Mouse (Mus musculus) gastrocnemius, adult 8-10 months (tissue): ENCODE data around the gene 2210016F16Rik. TPM values are rescaled to one million over a fixed set of nuclear protein-coding genes. Genes with fewer than 3 reads are reported as not detected.
A peak's percentile ranks its signal among the peaks of the same experiment; 100 is the strongest.
"Not testable (repeated sequence)": the region's sequence is repeated elsewhere in the genome, so short reads cannot be mapped to it uniquely, and the experiment has no call there.

Source experiments
- DNase-seq, 2 experiments: peaks; one replicate each; pipeline ENCODE4 v3.0.0; 2022; ENCODE audit warnings: low spot score in 2 of 2
- total RNA-seq, 4 experiments: library from RNA; stranded (reverse); gene quantifications; 2 replicates each; pipeline ENCODE4 v1.2.4; 2022

Gene 2210016F16Rik
- 1 to 10 TPM; 6.3 to 7.7 (median 7.3) TPM for total RNA-seq

DNA sequence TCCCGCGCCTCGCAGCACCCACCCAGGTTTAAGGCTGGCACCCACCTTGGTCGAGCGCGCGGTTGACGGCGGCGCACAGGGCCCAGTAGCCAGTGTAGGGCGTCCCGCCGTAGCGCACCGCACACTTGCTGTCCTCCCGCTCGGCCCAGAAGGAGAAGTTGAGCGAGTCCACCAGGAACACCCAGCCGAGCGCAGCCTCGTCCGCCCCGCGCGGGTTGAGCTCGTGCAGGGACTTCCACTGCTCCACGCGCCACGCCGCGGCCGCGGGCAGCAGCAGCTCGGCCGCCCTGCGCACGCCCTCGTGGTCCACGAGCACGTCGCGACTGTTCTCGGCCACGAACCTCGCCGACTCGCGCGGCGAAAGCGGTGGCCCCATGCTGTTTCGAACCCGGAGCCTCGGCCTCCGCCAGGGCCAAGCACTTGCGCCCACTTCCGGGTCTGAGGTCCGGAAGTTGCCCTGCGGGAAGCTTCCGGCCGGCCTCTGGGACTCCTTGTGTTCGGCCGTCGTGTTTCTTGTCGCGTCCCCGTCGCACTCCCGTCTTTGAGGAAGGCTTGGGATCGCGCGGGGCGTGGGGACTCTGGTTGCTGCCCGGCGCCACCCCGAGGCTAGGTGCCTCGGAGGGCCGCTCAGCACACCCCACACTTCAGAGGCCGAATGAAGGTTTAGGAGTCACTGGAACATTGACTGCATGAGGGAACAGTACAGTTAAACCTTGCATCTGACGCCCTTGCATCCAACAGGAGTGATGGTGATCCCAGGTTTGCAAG, at the start of gene 2210016F16Rik:
Gene 2210016F16Rik (minus strand): TSS at position 447 of the 768 bp plus-strand sequence.
- DNase-seq: peak; percentile 51 to 59

DNA sequence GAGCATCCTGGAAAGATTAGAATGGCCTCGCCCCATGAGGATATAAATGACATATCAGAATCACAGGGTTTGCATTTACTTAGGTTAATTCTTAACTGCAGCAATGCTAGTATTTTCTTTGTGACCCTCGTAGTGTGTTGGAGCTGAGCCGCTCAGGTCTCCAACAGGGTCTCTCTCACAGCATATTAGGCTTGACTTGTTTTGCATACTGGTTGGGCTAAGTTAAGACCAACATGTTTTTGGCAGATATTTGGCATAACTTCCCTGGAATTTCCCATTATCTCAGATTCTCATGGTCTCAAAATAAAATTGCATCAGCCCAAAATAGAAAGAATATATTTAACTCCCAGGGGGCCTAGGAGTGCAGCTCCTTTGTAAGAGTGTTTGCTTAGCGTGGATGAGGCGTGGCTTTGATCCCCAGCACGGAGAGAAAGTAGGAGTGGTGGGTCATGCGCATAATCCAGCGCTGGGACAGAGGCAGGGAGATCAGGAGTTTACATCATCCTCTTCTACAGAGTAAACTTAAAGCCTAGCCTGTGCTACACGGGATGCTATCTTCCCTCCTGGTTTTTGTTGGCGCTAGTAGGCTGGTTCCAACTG, 38.1 kb upstream of the 2210016F16Rik start:
- DNase-seq: no peak

DNA sequence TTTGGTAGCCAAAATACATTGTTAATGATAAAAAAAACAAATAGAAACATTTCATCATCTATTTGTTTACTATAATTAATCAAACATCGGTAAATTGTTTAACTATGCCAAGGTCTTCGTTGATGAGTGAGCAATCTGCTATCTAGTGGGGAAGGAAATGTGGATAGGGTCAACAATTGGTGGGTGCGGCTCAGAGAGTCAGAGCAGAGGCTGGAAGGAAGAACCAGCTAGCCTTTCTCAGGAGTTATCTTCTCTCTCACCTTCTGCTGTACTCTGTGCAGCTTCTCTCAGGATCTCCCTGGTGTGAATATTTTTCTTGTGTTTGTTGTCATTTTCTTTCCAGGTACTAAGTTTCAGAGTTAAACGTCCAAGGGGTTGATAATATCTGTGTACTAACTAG, 37.2 kb upstream of the 2210016F16Rik start:
- DNase-seq: no peak

DNA sequence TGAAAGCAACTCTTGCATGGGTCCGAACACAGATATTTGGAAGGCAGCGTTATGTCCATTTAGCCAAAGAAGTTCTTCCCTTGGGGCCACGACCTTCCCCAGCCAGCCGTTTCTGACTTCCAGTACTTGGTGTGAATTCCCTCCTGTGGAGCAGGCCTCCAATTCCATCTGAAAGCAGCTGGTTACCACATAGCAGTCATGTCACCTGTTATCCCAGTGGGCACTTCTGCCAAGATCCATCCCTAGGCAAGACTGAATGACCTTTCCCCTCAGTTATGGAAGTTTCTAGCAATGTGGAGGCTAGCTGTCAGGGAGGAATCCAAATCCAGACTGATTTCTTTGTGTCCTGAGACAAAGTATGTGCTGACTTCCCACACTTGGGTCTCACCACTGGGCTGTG, 36.0 kb upstream of the 2210016F16Rik start:
- DNase-seq: no peak

DNA sequence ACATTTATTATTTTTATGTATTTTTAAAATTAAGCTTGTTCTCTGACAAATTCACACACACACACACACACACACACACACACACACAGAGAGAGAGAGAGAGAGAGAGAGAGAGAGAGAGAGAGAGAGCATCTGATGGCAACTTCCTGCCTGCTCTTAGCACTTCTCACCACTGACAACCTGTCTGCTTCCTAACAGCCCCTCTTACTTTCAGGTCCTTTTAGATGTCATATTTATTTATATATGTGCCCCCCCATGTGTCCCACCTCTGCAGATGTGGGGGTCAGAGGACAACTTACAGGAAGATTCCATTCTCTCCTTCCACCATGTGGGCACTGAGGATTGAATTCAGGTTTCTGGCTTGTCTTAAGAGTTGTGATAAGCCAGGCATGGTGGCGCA, 34.2 kb upstream of the 2210016F16Rik start:
- no peak for DNase-seq

DNA sequence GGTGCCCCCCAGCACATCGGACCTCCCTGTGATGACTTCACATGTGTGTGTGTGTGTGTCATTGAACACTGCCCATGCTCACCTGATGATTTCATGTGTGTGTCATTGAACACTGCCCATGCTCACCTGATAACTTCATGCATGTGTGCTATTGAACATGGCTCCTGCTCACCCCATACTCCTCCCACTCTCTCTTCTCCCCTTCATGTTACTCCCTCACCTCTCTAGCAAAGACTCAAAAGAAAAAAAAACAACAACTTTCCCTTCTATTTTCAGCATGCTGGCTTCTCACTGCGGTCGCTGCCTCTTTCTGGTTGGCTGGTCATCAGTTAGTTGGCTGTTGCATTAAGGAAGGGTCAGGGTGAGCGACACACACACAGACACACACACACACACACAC, 33.6 kb upstream of the 2210016F16Rik start:
- DNase-seq: no peak

DNA sequence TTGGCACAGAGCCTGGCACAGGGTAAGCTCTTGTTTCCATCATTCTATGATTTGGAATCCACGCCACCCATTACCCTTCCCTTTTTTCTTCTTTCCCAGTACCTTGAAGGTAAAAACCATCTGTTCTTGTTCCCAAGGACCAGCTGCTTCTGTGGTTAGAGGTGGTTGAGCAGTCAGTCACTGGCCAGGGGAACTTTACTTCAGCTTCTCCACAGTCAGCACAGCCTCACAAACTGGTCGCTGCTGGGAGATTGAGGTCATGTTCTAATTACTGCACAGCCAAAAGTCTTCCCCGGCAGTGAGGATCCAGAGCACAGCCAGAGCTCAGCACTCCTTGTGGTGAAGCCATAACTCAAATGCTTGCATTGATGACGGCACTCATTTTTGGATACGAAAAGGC, 30.8 kb upstream of the 2210016F16Rik start:
- no peak for DNase-seq

DNA sequence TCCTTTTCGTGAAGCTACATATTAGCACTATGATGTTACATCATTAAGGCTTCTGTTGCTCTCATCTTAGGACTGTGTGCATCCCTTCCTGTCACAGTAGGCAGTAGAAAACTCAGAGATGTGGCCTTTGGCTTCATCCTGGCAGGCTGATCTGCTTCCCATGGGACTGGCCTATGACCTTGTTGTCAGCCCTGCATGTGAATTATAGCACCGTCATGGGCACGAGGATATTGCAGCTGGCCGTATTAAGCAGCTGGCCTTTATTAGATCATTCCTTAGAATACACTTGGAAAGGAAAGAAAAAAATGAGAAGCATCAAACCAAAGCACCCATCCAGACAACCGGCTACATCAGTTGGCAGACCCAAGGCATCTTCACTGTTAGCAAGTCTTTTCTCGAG, 30.3 kb upstream of the 2210016F16Rik start:
- peak in 1 of 2 experiments; percentile 21 for DNase-seq

DNA sequence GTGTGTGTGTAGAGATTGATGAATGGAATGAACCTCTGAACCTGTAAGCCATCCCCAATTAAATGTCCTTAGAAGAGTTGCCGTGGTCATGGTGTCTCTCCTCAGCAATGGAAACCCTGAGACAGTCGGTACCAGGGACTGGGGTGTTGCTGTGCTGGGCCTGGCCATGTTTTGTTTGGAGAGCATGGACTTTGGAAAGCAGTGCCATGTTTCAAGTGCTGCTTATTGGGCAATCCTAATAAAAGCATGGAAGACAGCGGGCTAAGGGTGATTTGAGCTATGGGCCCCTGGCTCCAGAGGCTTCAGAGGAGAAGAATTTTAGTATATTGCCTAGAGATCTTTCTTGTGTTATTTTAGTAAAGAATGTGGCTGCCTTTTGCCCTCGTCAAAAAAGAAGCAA, 26.0 kb upstream of the 2210016F16Rik start:
- no peak for DNase-seq

DNA sequence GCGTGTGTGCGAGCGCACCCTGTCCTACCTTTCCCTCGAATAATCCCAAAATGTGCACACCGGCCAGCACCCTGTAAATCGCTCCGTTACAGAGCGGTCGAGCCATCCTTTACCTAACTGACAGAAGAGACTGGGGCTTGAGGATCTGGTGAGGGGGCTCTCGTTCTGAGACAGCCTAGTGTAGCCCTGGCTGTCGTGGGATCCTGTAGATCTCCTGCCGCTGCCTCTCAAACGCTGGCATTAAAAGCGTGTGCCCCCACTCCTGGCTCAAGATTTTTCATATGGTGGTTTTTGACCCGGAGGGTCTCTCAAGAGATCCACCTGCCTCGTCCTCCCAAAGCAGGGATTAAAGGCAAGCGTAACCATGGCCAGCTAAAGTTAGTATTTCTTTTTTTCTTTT, 18.2 kb upstream of the 2210016F16Rik start, which contains the start of gene Hnrnpk:
Gene Hnrnpk (minus strand): TSS at position 101 of the 400 bp plus-strand sequence.
- not testable (repeated sequence) for DNase-seq

DNA sequence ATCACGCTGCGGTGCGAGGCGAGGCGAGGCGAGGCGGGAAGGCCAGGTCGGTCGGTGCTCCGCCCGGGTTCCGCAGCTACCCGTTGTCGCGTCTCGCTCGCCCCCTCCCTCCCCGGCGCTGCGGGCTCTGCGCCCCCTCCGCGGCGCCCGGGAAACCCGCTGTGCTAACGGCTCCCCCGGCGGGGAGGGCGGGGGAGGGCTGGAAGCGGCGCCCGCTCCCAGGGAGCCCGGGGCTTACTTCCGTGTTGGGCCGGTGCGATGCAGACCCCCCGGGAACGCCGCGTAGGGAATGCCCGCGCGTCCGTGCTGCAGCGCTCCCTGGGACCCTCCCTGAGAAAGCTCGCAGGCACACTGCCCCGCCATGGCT, 17.7 kb upstream of the 2210016F16Rik start:
- DNase-seq: no peak

DNA sequence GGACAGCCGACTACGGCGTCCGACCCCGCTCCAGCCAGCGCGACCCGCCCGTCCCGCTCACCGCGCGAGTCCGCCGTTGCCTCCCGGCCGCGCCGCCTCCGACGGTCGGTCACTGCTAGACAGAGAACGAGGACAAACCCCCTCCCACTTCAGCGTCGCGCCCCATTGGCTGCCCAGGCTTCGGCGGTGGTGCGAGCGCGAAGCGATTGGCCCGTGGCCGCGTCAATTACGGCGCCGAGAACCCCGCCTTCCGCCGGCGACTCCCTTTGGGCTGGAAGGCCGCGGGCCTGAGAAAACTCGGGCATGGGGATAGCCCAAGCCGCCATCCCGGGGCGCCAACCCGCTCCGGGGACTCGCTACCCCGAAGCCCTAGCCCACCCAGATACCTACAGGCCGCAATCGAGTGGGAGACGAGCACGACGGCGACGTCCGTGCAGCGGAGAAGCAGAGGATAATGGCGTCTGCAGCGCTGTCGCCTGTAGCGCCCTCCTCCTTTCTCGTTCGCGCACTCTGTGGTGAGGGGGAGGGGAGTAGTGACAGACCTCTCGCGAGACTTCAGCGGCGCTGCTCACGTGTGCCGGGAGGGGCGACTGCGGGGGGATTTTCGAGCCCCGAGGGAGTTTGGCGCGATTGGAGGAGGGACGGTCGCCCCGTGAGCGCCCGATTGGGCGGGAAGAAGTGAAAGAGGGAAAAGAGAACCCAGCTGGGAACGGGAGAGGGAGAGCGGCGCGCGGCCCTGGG, 17.1 kb upstream of the 2210016F16Rik start, which contains the start of gene Rmi1:
Gene Rmi1 (plus strand): TSS at position 246 of the 741 bp plus-strand sequence.
- peak; percentile 92 to 95 for DNase-seq

DNA sequence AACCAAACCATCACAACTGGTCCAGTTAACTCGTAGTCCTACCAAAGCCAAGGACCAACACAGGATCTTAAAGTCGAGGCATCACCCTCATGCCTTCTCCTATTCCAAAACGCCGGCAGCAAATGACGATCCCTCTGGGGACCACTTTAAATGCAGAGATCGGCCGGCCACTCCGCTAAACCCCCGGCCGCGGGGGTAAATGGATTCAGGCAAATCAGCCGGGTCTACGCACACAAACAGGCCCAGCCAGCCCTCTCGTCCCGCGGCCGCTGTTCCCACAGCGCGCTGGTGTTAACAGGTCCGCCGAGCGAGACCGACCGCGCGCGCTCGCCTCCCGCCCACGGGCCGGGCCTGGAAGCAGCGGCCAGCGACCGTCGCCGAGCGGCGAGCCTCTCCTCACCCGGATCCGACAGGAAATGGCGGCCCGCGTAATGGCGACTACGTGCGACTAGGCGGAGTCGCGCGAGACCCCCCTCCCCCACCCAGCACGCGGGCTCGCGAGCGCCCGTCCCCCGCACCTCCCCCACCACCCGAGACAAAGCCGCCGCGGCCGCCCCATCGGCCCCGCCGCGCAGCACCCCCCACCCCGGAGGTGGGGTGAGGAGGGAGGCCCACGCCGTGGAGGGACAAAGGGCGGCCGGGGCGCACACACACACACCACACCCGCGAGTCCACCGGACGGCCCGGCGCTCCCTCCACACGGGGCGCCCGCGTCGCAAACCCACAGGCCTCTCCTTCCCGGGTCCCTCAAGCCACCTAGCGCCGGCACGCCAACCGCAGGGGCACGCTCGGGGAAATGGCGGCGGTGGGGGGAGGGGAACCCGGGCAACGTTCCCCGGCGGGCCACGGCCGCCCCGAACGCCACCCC, 16.3 kb upstream of the 2210016F16Rik start:
- DNase-seq: peak; percentile 18 to 44

DNA sequence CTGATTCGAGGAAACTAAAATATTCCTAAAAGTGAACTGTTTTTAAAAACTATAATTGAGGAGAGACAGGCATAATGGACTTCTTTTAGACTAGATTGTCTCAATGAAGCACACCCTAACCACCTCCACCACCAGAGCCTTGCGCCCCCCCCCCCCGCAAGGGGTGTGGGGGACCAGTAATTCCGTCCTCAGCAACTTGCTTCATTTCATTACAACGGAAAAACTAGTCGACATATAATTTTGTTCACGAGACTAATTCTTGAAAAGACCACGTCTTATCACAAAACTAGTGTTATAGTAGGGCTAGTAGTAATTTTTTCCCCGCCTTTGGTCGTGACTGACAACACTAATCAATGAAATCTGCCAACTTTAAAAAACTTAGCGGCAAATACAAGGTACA, 15.6 kb upstream of the 2210016F16Rik start:
- no peak for DNase-seq

DNA sequence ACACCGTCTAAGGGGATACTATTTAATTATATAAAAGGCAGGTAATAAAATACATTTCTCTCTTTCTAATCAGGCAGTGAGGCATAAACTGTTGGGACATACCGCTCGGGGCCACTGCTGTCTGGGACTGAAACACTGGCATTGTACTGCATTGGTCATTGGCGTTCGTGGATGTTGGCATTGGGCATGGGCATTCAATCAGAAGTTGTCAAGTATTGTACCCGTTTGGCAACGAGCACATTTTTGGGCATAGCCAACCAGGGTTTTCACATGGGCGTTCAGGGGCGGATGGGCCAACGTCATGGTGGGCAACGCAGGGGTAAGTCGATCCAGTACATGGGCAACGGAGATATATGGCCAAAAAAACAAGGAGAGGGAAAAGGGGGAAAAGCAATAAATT, 12.6 kb upstream of the 2210016F16Rik start:
- no peak for DNase-seq

DNA sequence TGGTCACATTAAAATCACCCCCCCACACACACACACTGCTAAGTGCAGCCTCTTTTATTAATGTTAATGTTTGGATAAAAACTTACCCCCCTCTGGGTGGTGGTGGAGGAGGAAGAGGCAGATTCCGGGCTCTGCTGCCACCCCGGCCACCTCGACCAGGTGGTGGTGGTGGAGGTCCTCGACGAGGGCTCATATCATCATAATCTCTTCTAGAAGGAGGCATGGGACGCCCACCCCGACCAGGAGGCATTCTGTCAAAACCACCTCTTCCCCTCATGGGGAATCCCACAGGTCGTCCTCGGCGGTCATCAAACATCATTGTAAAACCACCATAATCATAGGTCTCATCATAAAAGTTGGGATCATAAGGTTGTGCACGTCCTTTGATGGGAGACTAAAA, 9.4 kb upstream of the 2210016F16Rik start:
- not testable (repeated sequence) for DNase-seq

DNA sequence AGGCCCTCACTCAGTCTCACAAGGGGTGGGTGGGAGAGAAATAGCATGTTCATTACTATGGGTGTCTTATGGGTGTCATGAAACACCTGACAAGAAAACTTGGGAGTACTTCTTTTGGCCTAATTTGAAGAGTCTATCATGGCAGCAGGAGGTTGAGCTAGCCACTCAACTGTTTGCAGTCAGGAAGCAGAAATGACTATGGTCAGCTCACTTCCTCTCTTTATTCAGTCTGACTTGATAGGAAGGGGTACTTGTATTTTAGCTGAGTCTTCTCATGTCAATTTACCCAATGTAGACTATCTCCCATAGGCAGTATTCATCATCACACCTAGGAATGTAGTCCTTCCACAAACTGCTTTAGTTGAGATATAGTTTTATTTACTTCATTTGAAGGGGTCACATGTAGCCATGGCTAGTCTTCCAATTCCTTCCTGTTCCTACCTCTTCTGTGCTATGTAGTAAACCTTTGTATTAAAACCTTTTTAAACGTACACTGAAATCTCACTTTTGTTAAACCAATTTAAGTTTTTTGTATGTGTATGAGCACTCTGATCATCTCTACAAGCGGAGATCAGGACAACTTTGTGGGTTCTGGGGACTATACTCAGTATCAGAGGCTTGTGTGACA, 4.4 kb upstream of the 2210016F16Rik start:
- no peak for DNase-seq

DNA sequence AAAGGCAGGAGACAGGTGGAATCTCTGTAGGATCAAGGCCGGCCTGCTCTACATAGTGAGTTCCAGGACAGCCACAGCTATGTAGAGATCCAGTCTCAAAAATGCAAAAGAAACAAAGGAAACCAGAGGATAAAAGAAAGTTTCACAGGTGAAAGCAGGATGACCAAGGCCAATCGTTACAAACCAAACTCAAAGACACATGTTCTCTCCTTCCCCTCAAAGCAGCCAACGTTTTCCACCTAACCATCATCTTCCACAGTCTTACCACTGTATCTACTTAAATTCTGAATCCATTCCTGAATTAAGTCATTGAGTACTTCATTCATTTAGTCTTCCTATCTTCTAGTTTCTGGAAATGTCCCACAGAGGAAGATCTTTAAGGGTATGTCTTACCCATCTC, 3.4 kb upstream of the 2210016F16Rik start:
- no peak for DNase-seq

DNA sequence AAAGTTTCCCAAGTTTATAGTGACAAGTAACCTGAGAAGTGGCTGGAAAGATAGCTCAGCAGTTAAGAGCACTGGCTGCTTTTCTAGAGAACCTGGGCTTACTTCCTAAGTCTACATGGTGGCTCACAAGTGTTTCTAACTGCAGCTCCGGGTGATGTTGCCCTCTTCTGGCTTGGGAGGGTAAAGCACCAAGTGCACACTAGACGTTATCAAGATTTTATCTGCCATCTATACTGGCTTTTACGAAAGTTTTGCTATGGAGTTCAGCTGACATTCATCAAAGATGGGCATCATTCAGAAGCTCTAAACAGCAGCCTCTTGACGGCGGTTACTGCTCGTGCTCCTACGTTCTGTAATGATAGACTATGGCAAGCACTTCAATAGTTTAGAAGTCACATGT, 2.9 kb upstream of the 2210016F16Rik start:
- DNase-seq: peak; percentile 40 to 53

DNA sequence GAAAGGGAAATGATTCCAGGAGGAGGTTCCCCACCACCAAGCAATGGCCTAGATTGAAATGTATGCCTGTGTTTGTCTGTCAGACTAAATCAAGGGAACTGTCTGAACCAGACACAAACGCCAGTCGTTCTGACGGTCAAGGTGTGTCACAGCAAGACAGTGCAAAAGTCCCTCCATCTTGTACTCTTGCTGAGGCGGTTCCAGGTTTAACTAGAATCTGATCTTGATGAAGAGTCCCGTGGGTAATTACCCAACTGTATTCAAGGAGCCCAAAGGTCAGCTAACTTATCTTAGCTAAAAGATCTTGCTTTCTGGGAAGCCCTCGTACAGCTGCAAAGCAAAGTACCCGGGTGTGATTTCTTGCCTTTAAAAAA, 509 bp upstream of the 2210016F16Rik start:
- DNase-seq: no peak

DNA sequence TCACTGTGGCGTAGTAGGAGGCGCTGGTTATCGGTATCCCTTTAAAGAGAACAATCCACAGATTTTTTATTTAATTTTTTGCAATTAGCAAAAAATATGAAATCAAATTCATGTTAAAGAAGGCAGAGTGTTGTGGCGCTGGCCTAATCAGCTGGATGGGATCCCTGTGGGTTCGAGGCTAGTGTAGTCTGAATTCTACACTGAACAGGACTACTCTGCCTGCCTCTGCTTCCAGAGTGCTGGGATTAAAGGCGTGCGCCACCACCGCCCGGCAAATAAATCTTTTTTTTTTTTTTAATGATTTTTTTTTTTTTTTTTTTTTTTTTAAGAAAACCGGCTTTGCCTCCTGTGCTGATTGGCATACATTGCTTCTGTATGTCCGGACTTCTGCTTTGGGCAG, 654 bp downstream of the 2210016F16Rik start:
- DNase-seq: no peak
